Mouse (Mus musculus) thymus, postnatal 14 days (tissue): ENCODE measurements around the gene Hs1bp3.

Experiments used
- DNase-seq: peaks from one replicate; pipeline ENCODE4 v3.0.0; 2021

The Hs1bp3 gene

DNA sequence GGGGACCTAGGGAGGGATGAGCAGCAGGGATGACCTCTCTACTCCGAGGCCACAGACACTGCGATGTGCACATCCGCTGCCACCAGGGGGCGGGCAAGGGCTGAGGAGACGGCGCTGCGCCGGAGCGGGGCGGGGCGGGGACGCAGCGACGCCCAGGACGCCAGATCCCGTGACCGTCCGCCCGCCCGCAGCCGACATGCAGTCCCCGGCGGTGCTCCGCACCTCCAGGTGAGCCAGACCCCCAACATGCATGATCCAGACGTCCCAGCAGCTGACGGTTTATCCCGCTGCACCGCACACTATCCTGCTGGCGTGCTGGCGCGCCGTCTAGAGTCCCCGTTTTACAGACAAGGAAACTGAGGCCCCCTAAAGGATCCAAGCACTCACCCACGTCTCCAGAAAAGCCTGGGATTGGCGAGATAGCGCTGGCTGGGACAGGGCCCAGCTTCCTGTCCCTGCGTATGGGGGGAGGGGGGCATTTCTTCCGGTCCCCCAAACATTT is at the start of gene Hs1bp3:
Gene Hs1bp3, plus strand, starts transcription at position 163 of the 502 bp plus-strand sequence.
- DNase-seq, result peak; percentile 89

DNA sequence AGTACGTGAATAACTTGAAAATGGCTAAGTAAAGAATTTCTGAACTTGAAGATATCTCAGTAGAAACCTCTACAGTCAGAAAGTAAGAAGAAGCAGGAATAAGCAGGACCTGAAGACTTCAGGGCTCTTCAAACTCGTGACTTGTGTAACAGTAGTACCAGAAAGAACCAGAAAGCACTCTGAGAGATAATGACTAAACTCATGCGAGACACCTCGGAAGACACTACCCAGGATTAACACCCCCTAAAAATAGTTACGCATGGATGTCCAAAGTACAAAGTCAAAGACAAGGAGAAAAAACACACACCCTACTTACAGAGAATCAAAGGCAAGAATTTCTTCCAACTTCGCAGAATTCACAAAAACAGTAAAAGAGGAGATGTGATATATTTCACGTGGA is 46.9 kb upstream of the Hs1bp3 start:
- DNase-seq, result no peak

DNA sequence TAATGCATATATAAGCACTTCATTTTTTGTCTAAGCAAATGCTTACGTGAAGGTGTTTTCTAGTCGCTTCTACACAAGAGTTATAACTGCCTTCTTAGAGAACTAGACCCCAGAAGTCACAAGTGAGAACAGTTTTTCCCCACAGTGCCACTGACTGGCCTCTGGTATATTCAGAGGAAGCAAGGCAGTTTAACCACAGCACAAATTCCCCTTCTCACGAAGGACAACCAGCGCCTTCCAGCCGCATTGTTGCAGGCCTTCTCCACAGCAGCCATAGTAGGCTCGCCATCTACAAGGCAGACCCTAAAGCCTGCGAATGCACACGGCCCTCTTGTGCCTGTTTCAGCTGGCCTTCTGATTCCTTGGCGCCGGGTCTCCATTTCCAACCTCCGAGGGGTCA is 43.6 kb upstream of the Hs1bp3 start:
- no peak for DNase-seq

DNA sequence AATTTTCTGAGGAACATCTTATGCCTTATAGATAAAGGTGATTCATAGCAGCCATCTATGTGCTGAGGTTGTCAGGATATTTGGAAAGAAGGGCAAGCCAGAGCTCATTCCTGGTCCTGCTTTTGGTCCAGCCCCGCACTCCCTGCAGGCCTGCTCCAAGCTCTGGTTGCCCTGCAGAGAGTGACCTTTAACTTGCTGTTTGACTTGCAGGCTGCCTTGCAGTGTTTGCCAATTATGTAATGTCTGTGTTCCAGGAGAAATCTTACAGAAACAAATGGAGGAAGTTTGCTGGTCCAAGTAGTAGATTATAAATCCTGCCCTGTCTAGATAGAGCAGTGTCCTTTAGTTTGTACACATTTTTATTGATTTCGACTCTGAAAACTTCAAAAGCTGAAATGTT is 41.8 kb upstream of the Hs1bp3 start:
- no peak for DNase-seq

DNA sequence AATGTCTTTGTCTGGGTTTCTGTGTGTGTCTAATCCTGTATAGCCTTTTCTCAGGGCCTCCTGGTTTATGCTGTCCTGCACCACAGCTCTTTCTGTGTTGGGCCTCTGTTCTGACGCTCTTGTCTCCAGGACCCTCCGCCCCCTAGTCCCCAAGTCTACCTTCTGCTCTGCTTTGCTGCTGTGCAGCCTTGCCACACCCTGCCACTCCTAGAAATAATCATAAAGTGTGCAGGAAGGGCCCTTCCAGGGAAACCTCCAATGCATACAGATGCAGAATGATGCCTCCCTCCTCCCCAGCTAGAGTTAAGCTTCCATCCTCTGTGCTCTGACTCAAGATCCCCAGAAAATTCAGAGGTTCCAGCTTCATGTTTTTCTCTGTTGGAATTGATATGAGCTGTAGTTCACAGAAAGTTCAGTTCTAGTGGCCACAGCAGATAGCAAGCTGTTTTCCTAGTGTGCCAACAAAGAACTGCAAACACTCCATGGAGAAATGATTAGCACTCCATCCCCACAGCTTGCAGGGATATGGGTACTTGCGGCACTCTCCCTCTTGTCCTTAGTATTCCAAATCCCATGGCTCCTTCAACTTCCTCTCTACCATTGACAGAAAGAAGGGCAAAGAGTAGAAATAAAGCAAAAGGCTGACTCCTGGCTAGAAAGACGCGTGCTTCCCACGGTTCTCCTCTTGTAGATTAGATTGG is 39.6 kb upstream of the Hs1bp3 start:
- no peak for DNase-seq

DNA sequence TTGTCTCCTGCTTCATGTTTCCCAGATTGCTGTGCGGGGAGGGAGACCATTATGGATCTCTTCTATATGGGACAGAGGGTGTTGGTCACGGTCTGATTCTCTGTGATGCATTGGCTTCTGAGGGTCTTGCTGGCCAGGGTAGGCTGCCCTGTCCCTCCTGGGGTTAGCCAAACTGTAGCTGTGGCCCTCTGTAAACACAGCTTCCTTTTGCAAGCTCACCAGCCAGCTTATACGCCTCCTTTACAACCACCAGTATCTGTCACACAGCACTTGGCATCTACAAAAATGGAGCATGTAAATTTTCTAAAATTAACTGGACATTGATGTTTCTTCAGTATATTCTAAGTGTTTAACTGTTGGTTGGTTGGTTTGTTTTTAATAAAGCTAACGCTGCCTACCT is 37.8 kb upstream of the Hs1bp3 start:
- no peak for DNase-seq

DNA sequence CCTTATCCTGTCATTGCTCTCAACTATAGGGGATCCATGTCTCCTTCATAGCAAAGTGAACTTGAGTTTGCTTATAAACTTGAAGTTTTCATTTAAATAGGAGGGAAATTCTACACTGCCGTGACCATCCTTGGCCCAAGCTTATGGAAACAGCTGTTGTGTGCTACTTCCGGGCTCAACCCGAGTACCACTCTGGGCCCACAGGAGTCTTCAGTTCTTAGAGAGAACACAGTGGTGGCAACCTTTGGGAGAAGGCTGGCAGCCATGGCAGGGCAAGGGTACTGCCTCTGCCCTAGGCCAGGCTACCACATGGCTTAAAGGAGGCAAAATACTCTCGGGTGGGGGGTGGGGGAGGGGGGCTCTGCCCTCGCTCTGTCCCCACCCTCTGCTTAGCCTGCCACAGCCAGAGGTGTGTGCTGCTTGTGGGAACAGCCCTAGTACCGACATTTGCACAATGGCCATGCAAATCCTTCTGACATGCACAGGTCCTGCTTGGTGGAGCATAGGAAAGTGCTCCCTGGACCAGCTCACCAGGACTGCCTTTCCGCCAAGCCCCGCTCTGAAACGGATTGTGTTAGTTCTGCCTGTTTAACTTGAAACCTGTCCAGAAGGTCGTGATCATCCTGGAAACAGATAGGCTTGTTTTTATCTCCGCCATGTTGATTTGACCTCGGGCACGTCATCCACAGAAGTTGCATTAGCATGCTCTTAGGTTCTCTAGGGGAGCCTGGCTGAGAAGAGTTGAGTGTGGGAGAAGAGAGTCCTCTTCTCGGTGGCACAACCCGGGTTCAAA is 31.8 kb upstream of the Hs1bp3 start:
- no peak for DNase-seq

DNA sequence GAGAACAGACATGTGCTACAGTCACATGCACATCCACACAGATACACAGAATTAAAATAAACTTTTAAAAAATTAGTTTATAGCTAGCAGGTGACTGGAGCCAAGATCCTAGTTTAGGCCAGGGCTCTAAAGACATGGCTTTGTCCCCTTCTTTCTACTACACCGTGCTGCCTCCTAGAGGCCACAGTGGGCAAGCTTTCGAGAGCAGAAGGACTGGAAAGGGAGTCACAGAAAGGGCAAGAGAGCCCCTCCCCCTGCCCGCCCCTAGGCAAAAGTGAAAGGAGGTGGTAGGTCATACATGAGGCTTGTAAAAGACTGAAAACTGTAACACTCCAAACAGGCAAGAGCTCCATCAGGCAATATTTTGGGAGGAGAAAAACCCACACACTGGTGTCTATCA is 25.3 kb upstream of the Hs1bp3 start:
- DNase-seq, result peak; percentile 27

DNA sequence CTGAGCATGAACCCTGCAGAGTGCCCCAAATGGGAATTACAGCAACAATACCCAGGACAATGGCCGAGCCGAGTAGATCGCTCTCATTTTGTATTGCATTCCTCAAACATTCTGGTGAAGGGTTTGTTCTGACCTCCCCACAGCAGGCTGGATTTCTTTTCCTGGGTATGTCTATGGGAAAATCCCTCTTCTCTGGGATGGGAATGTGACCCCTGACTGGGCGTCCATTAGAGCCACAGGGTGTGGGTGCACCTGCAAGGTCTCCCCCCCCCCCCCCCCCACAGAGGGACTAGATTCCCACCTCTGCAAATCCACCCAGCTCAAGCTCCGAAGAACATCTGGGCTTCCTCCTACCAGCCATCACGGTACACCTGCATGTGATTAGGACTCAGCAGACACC is 24.1 kb upstream of the Hs1bp3 start:
- DNase-seq, result no peak

DNA sequence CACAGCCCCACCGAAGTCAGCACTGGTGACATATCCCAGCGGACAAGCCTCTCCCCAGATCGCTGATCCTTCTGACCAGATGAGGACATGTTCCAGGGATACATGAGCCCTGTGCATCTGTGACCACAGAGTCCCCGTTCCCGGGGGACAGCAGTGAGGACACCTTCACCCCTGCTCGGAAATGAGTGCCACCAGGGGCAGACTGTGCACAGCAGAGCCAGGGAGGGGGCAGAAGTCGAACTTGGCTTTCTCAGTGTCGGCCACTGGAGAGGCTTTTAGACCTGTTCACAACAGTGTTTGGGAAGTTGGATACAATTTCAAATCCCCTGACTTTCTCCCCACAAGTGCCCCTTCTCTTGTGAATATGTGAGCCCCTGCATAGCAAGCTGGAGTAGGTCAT is 23.7 kb upstream of the Hs1bp3 start:
- no peak for DNase-seq

DNA sequence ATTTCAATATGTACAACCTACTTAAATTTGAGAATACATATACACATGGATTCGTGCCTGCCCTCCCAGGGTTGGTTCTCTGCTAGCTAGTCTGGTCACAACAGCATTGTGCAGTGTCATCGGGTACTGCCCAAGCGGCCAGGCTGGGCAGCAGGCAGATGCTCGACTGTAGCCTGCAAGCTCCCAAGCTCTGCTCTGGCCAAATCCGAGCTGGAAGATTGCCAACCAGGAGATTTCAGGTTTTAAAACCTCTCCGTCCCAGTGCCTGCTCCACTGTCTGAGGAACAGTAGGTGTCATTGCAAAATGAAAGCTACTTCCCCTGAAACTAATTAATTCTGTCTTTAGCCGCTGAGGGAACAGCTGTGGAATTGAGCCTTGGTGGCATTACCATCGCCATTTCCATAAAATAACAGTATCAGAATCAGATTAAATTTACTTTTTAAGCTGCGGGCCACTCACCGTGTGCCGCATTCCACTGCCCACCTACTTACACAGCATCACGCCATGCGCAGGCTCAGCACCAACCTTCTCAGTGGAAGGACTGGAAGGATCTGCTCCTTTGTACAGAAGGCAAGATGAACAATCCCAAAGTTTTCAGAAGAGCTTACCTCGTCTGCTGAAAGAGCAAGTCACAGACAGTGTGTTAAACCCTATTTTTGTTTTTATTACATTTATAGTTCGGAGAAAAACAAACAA is 21.9 kb upstream of the Hs1bp3 start:
- no peak for DNase-seq

DNA sequence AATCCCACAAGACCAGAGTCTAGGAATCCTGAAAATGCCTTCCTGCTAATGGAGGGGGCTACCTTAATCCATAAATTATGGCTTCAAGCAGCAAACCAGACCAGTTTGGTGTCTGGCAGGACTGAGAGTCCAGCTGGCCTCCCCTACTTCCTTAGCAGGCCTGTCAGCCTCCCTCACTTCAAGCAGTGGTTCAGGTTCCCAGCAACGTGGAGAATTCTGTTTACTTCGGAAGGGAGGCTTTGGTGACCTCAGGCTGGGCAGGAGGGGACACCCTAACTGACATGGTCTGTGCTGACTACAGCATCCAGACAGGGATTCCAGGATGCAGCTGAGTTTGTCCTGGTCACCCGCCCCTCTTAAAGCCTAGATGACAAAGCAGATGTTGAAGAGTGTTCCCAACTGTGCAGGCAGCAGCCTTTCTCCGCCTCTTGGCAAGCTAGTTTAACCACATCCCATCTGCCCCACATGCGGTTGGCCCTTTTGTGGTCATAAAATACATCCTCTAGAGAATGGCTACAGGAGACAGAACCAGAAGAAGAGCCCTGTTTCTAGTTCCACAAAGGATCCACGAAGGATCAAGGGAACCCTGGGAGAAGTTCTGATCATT is 17.8 kb upstream of the Hs1bp3 start:
- DNase-seq, result no peak

DNA sequence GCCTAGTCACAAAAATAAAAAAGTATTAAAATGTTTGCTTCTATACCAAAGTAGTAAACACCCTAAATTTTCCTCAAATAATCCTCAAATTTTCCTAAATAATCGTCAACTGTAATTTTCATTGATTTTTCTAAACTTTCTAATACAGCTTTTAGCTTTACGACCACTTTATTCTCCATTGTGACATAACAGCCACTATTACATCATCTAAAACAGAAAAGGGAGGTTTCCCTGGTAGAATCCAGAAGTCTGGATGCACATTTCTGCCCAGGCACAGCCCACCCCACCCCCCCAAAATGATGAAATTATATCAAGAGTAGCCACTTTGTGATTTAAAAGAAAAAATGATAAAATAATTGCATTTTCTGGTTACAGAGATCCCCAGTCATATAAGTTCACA is 17.1 kb upstream of the Hs1bp3 start:
- DNase-seq, result no peak

DNA sequence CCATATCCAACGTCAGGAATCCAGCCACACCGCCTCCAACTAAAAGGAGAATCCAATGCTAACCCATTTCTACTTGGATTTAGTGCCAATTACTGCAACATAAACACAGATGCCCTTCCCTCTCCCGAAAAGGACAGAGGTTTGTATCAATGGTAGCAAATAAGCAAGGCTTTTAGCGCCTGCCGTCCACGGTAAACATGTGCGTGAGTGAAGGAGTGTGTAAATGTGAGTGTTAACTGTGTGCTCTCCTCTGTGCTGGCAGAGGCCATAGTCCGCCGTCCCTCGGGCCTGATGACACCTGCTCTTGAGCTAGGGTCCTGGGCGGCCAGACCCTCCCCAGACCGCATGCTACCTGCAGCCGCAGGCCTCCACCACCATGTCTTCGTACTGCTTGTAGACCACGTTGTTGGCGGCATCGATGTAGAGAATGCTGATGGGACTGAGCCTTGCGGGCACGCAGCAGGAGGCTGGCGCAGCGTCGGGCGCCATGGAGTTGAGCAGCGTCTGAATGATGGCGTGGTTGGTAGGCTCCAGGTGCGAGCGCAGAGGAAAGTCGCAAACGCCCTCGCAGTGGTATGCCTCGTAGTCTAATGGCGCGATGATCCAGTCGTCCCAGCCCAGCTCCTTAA is 15.5 kb upstream of the Hs1bp3 start:
- DNase-seq, result no peak

DNA sequence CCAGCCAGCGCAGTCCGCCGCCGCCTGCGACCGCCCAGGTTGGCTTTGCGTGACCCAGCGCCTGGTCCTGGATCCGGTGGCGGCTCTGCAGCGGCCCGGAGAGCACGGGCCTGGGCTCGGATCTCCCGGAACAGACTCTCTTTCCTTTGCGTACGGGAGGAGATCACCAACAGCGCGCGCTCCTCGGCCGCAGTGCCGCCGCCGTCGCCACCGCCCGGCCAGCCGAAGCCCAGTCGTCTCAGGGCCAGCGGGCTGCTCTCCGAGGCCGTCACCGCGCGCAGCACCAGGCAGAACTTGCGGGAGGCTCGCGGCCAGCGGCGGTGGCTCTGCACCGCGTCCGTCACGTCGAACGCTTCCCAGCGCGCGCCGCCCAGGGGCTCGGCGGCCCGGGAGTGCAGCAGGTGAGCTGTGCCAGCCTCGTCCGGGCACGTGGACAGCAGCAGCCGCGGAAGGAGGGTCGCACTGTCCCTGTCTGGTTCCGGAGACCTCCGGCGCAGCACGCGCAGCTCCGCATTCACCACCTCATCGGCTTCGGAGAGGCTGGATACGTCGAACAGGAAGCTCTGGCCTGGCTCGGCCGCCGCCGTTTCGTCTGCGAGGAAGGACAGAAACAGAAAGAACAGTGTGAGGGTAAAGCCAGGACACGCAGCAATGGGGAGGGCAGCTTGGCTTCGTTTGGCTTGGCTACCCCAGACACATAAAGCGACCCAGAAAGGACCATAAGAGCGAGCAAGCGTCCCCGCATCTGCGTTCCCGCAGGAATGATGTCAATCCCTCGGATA is 14.7 kb upstream of the Hs1bp3 start:
- no peak for DNase-seq

DNA sequence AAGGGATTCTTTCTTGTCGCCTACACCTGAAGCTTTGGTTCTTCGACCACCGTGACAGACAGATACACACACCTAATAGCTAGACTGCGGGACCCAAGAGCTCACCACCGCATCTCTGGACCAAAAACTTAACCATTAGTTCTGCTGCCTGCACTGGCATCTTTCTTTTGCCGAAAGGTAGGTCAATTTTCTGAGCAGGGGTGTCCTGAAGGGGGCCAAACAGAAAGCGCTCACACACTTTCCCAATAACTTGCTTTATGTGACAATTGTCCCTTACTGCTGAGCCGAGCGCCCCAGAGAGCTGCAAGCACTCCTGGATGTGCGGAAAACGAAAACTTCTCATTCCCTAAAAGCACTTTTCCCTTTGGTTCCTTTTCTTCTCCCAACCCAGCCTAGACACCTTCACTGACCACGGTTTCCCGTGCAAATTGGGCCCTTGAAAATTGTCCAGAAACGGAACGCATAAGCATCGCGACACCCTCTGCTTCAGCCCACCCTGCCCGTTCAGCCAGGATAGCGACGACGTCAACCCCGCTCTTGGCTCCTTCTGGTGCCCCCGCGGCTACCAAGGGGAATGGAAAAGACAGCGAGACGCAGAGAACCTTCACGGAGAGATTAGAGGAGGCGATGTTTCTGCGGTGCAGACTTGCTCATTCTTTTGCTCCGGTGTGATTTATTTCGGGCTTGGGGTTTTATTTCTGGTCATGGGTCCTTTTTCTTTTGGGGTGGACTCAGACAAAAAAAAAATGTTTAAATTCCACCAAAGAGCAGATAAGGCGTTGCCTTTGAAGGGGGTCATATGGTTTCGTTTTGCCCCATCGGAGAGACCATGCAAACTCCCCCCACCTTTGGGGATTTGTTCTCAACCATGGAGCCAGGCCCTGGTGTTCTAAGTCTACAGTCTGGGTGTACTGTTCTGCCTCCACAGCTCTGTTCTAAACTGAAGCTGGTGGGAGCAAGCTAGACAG is 13.8 kb upstream of the Hs1bp3 start:
- no peak for DNase-seq

DNA sequence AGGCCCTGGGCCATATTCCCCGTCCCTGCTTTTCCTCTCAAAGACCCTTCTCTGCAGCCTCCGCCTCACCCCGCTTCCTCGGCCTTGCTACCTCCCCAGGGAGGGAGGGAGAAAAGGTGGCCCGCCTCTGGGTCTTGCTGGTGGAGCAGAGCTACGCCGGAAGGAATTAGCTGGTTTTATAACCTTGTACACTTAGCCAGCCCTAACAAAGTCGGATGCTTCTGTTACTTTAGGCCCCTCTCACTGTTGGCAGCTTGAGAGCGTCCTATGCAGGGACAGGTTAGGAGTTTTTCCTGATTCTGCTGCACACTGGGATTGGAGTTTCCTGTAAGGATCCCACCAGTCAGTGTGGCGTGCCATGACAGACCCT is 13.1 kb upstream of the Hs1bp3 start:
- DNase-seq, result no peak

DNA sequence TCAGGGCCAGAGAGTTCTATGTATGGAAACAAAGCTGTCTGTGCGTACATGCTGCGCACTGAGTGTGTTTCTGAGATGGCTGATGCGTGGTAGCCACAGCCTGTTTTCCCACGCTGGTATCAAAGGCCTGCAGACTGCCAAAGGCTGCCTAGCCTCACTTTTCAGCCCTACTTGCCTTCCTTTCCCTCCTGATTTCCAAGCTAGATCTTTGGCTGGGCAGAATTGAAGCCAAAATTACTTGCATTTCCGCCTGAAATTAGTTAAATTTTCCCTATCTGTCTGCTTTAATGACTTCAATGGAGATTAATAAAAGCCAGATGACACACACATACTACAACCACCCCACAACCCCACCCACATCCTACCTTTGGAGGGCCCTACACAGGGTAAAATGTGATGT is 12.7 kb upstream of the Hs1bp3 start:
- DNase-seq, result no peak

DNA sequence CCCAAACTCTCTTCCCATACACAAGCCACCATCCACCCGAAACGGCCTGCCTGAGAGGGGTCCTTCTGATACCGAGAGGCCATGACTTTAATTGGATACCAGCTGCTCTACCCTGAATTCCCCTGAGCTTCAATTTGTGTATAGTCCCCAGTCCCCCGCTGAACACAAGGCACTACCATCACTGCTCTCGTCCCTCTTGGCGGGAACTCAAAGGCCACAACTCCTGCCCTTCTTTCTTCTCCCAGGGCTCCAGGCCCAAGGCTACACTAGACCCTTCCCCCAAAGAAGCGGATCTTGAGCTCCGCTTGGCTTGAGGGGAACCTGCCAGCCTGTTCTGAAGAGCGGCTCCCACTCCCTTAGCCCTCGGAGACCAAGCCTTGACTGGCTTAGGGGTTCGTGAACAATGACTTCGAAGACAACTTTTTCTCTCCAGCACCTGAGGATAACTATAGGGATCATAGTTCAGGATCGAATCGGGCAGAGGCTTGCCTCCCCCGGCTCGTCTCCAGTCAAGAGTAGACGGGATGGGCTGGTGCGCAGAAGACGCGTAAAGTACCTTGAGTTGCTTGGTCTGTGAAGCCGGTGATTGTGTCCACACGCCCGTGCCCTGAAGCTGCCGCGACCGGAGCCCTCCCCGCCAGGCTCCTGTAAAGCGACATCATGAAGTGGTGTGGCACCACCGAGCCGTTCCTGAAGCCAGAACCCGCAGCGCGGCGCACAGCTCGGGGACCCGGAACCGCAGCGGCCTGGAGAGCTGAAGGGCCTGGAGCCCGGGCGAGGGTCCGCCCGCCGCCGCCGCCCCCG is 12.0 kb upstream of the Hs1bp3 start:
- no peak for DNase-seq

DNA sequence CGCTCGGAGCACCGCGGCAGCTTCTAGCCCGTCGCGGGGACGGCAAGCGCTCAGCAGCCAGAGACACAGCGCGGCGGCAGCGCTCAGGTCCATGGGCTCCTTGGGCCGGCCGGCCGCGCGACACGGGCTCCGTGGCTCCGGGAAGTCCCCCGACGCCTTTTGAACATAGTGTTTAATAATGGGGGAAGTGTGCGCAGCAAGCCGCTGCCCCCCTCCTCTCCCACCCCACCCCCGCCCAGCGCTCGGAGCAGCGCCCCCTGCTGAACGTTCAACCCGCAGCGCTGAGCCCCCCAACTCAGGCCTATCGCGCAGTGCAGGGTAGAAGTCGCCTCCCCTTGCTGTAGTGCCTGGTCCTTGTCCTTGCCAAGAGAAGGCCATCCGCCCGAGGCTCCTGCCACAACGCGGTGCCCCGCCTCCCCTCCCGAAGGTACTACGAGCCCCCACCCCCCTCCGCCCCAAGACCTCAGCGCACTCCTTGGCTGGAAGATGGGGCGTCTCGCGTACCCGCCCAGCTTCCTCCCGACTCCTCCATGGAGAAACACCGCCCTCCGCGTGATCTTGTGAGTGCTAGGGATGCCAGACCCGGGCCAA is 11.3 kb upstream of the Hs1bp3 start, which contains the start of gene Gdf7:
Gene Gdf7, minus strand, starts transcription at position 114 of the 591 bp plus-strand sequence.
- no peak for DNase-seq
